Mouse (Mus musculus) kidney, postnatal 0 days (tissue): ENCODE results near the gene Lmna. TPM values are rescaled to one million over a fixed set of nuclear protein-coding genes. Genes with fewer than 3 reads are reported as not detected.

ENCODE experiments used
- ATAC-seq: fragments of 200-750 bp; cut with Nextera tagmentation; replicated peaks from 2 replicates; pipeline ENCODE4 v1.8.0; 2017; ENCODE audit warnings: low read depth, moderate number of reproducible peaks, moderate TSS enrichment, moderate library complexity; ENCODE audit not compliant: low FRiP score
- DNase-seq: peaks from one replicate; pipeline ENCODE4 v3.0.0-alpha.2; 2016; ENCODE audit warnings: low spot score
- H3K27ac ChIP-seq: fragments of 300-500 bp; sonication (generic); 2 replicates; pipeline ENCODE4 v1.5.1; 2014; ENCODE audit warnings: mild to moderate bottlenecking
- H3K27me3 ChIP-seq: fragments of 300-500 bp; sonication (generic); 2 replicates; pipeline ENCODE4 v1.6.1; 2014; ENCODE audit warnings: low read length, mixed read lengths; ENCODE audit not compliant: insufficient read depth
- H3K36me3 ChIP-seq: fragments of 300-500 bp; sonication (generic); 2 replicates; pipeline ENCODE4 v1.6.1; 2014; ENCODE audit warnings: low read length, mixed read lengths; ENCODE audit not compliant: insufficient read depth
- H3K4me1 ChIP-seq: fragments of 300-500 bp; sonication (generic); replicated peaks from 2 replicates; pipeline ENCODE4 v1.6.1; 2014; ENCODE audit warnings: antibody characterized with exemption, low read length, mixed read lengths; ENCODE audit not compliant: insufficient read depth
- H3K4me2 ChIP-seq: fragments of 300-500 bp; sonication (generic); 2 replicates; pipeline ENCODE4 v1.6.1; 2014; ENCODE audit warnings: mild to moderate bottlenecking, low read length, moderate library complexity, mixed read lengths
- H3K4me3 ChIP-seq: fragments of 300-500 bp; sonication (generic); replicated peaks from 2 replicates; pipeline ENCODE4 v1.5.1; 2014; ENCODE audit warnings: low read depth, low read length
- H3K9ac ChIP-seq: fragments of 300-500 bp; sonication (generic); 2 replicates; pipeline ENCODE4 v1.6.1; 2014; ENCODE audit warnings: low read depth, low read length
- H3K9me3 ChIP-seq: fragments of 300-500 bp; sonication (generic); replicated peaks from 2 replicates; pipeline ENCODE4 v1.6.1; 2016; ENCODE audit warnings: low read length, inconsistent platforms, mixed read lengths
- CTCF ChIP-seq: IDR thresholded peaks from 2 replicates; pipeline ENCODE4 v1.5.1; 2016; ENCODE audit warnings: antibody characterized with exemption, low read depth, mild to moderate bottlenecking, moderate library complexity
- WGBS: fragments of 180-500 bp; shearing (Covaris S2); extraction: QIAGEN DNeasy Blood & Tissue Kit; methylation state at CpG from one replicate; pipeline ENCODE4 v1.1.7; 2014; 5-methylcytosine and 5-hydroxymethylcytosine counted together
- polyA plus RNA-seq: library from polyadenylated mRNA; unstranded; fragments of >200 nt; fragmentation: Nextera tagmentation; extraction: Ambion mirVana; gene quantifications from 2 replicates; pipeline ENCODE4 v1.2.1, GENCODE M21; 2015

The Lmna gene
- polyA plus RNA-seq, 1 experiment from 2014 or later = 99.3 TPM

DNA sequence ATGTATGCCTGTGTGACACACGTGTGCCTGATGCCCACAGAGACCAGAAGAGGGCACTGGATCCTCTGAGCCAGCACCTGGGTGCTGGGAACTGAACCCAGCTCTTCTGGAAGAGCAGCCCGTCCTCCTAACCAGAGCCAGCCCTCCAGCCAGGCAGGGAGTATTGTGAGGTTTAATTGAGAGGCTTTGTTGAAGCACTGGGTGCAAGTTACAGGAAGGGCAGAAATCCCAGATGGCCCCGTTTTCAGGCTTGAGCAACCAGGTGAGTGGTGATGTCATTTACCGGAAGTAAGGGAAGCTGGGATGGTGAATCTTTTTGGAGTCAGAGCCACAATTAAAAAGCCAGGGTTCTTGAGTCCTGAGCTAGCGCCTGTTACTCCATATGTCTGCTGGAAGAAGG, 15.3 kb upstream of the Lmna start:
- DNase-seq (no peak), ATAC-seq (no peak)
- no peaks in the 10 kb centered on the region for H3K27me3 ChIP-seq
- H3K9me3 ChIP-seq = no peaks in the 10 kb centered on the region
- H3K27ac ChIP-seq = no peak overlapping the region
- 89% methylated on average over 5 of the region's 5 CpGs for WGBS
- no peak overlapping the region for H3K9ac ChIP-seq
- no peak for TF ChIP-seq CTCF
- no peaks in the 10 kb centered on the region for H3K36me3 ChIP-seq
- peaks cover 17% of the 10 kb centered on the region for H3K4me1 ChIP-seq
- no peak overlapping the region for H3K4me3 ChIP-seq
- no peak overlapping the region for H3K4me2 ChIP-seq

- Histone ChIP-seq H3K9me3 (no peaks in the 10 kb centered on the region), H3K9ac (no peak overlapping the region), H3K27ac (no peak overlapping the region), H3K4me2 (no peak overlapping the region), H3K4me3 (no peak overlapping the region), H3K27me3 (no peaks in the 10 kb centered on the region), H3K4me1 (0 out of 2 replicates have a peak, but pooled peaks cover 6% of the 10 kb centered on the region), H3K36me3 (no peaks in the 10 kb centered on the region)
- no peak for DNase-seq
- no peak for TF ChIP-seq CTCF
- WGBS = 72% methylated on average over 8 of the region's 8 CpGs
- ATAC-seq = no peak
Measured at GRCm38 (mm10) chr3:88523027-88523426, 13.3 kb upstream of the Lmna start.

DNA sequence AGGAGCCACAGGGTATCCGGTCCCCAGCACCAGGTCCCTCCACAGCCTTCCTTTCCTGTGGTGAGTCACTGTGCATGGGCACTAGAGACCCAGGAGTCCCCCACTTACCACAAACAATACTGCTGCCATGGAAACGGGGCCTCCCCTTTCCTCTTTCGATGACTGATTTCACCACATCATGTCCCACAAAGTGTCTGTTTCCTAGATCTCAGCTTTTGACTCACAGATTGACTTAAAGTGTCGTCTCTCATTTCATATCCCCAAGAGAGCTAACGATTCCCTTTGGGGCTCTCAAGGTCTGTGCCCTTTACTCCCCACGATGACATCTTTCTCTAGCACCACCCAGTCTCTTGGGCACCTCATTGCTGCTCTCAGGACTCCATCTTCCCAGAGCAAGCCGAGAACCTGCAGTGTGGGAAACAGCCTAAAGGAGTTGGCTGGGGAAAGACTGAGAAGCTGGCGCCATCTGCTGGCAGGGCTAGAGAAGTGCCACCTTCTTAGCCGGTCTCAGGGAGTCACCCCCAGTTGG, 12.1 kb upstream of the Lmna start:
- H3K9me3 ChIP-seq = no peaks in the 10 kb centered on the region
- H3K36me3 ChIP-seq = no peaks in the 10 kb centered on the region
- H3K27ac ChIP-seq = no peak overlapping the region
- ATAC-seq = no peak; the same call in 1 of the 2 replicates
- peak; percentile 86 for DNase-seq
- TF ChIP-seq CTCF = peak; percentile 96
- no peak overlapping the region for H3K4me2 ChIP-seq
- 33% methylated on average over 9 of the region's 9 CpGs for WGBS
- no peak overlapping the region for H3K9ac ChIP-seq
- no peak overlapping the region for H3K4me3 ChIP-seq
- H3K27me3 ChIP-seq = no peaks in the 10 kb centered on the region
- no peaks in the 10 kb centered on the region for H3K4me1 ChIP-seq

DNA sequence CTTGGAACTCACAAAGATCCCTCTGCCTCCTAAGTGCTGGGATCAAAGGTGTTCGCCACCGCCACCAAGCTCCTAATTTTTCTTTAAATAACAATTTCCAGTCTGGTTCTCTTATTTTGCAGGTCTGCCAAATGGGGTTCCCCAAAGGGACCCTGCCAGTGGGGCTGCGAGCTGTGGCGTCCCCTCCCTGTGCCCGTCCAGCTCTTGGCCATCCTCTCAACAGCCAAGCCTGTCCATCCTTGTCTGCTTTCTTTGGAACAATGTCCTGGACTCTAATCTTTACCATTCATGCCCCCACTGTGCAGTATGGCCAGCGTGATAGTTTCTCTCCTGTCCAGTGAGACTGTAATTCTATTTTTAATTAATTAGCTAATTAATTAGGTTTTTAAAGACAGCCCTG, 11.4 kb upstream of the Lmna start:
- H3K9me3 ChIP-seq = no peaks in the 10 kb centered on the region
- no peak for TF ChIP-seq CTCF
- WGBS = 91% methylated on average over 6 of the region's 6 CpGs
- H3K27ac ChIP-seq = no peak overlapping the region
- H3K4me2 ChIP-seq = no peak overlapping the region
- H3K36me3 ChIP-seq = no peaks in the 10 kb centered on the region
- no peak overlapping the region for H3K9ac ChIP-seq
- DNase-seq (no peak), ATAC-seq (no peak)
- no peaks in the 10 kb centered on the region for H3K4me1 ChIP-seq
- H3K27me3 ChIP-seq = no peaks in the 10 kb centered on the region
- no peak overlapping the region for H3K4me3 ChIP-seq

GRCm38 (mm10) chr3:88520078-88520477, 10.3 kb upstream of the Lmna start:
- no peak overlapping the region for H3K27ac ChIP-seq
- no peaks in the 10 kb centered on the region for H3K27me3 ChIP-seq
- H3K4me1 ChIP-seq = no peaks in the 10 kb centered on the region
- no peak overlapping the region for H3K9ac ChIP-seq
- H3K4me2 ChIP-seq = no peak overlapping the region
- H3K4me3 ChIP-seq = no peak overlapping the region
- TF ChIP-seq CTCF = no peak
- DNase-seq (no peak), ATAC-seq (no peak)
- H3K9me3 ChIP-seq = no peaks in the 10 kb centered on the region
- 74% methylated on average over 2 of the region's 2 CpGs for WGBS
- H3K36me3 ChIP-seq = no peaks in the 10 kb centered on the region

- WGBS = 69% methylated on average over 4 of the region's 4 CpGs
- no peak overlapping the region for H3K4me2 ChIP-seq
Measured at GRCm38 (mm10) chr3:88518411-88518810, 8.7 kb upstream of the Lmna start.

DNA sequence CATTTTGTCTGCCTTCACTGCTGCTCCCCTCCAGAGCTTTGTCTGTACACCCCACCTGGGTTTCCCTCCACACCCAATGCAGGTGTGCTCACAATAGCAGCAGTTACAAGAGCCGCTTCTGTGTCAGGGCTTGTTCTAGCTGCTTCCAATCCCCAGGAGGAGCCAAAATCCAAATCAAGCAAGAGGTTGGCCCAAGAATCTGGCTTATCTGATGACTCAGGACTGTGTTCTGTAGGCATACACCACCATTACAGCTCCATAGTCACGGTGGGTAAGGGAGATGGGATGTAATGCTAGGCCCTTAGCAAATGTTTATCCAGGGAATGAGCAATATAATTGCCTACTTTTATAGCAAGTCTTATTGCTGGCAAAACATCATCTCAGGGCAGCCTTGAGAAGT, 6.7 kb upstream of the Lmna start:
- ATAC-seq (no peak), DNase-seq (no peak)
- TF ChIP-seq CTCF = no peak
- peaks cover 11% of the 10 kb centered on the region; the same call in 1 of the 2 replicates for H3K4me1 ChIP-seq
- WGBS = 70% methylated on average over 2 of the region's 2 CpGs
- no peak overlapping the region for H3K27ac ChIP-seq
- H3K4me3 ChIP-seq = no peak overlapping the region
- H3K36me3 ChIP-seq = no peaks in the 10 kb centered on the region
- no peak overlapping the region for H3K4me2 ChIP-seq
- H3K9me3 ChIP-seq = no peaks in the 10 kb centered on the region
- H3K9ac ChIP-seq = no peak overlapping the region
- no peaks in the 10 kb centered on the region for H3K27me3 ChIP-seq

More at GRCm38 (mm10) chr3:88518411-88518810, 8.7 kb upstream of the Lmna start:
- DNase-seq = no peak
- no peak for TF ChIP-seq CTCF
- Histone ChIP-seq H3K9me3 (no peaks in the 10 kb centered on the region), H3K9ac (no peak overlapping the region), H3K27ac (no peak overlapping the region), H3K36me3 (no peaks in the 10 kb centered on the region), H3K27me3 (no peaks in the 10 kb centered on the region), H3K4me3 (no peak overlapping the region), H3K4me1 (no peaks in the 10 kb centered on the region)
- no peak for ATAC-seq
